24 mouse cellular contexts compared by ENCODE assay signal in genomic region chr3:148246786-148247185, GRCm38 (mm10).
DNase-seq lines count a peak whose midpoint lies in the region; ATAC-seq and TF ChIP-seq lines count a peak whose summit lies in the region.
"Had no signal": no experiment of that assay in that cellular context is flagged by ENCODE, and none has a peak within 500 bp of the region (broad histone marks: within the 10 kb centered on the region; RNA-seq: fewer than 3 reads in every experiment).

No protein-coding gene starts in this region.

- intact Hi-C loops in heart, postnatal 25 days (cut with DNase I) = no loop called here

- no peak overlapping the region for H3K4me3 ChIP-seq in kidney, postnatal 0 days (replicated peaks; ENCODE audit: low read depth, low read length)
- no peak overlapping the region for H3K4me3 ChIP-seq in liver, postnatal 0 days (ENCODE audit: low read depth, low read length)
- H3K4me3 ChIP-seq: embryonic facial prominence, embryonic 12.5 days; embryonic facial prominence, embryonic 15.5 days; gastrocnemius, adult 2 months; hindbrain, embryonic 15.5 days had no signal

- no peak overlapping the region for H3K4me2 ChIP-seq in kidney, postnatal 0 days (ENCODE audit: low read length)
- no peak overlapping the region for H3K4me2 ChIP-seq in liver, postnatal 0 days (ENCODE audit: low read depth, low read length)
- H3K4me2 ChIP-seq: embryonic facial prominence, embryonic 12.5 days; embryonic facial prominence, embryonic 15.5 days; heart, embryonic 11.5 days; hindbrain, embryonic 15.5 days had no signal

- H3K36me3 ChIP-seq in kidney, postnatal 0 days (ENCODE audit: insufficient read depth, low read length) = no peaks in the 10 kb centered on the region
- no peaks in the 10 kb centered on the region for H3K36me3 ChIP-seq in liver, postnatal 0 days (replicated peaks; ENCODE audit: insufficient read depth, low read length)
- H3K36me3 ChIP-seq: embryonic facial prominence, embryonic 12.5 days; embryonic facial prominence, embryonic 15.5 days; hindbrain, embryonic 15.5 days had no signal

- peak; percentile 28 for DNase-seq in kidney, postnatal 0 days (ENCODE audit: low spot score)
- no peak for DNase-seq in kidney, postnatal 4 days
- peak; percentile 2 for DNase-seq in ZHBTc4 (ENCODE audit: low read depth, low spot score)
- no peak for DNase-seq in cerebellum, adult 8-10 months
- no peak for DNase-seq in cerebellum, adult 9-11 months
- DNase-seq in heart, postnatal 25 days (ENCODE audit: low spot score) = no peak
- DNase-seq in liver, postnatal 0 days = no peak
- DNase-seq: adrenal gland, adult 2 months; adrenal gland, postnatal 14 days; B cell, adult 2 months; cerebellum, adult 11 months; cerebellum, adult 2 months; cerebellum, postnatal 14 days; forebrain, postnatal 0 days; gastrocnemius, adult 2 months; gastrocnemius, postnatal 25 days; heart, postnatal 4 days had no signal

- 0 out of 2 replicates have a peak, but pooled peaks have one; percentile 14 for TF ChIP-seq CTCF in kidney, postnatal 0 days (IDR thresholded peaks at IDR 0.05; ENCODE audit: low read depth)
- no peak for TF ChIP-seq CTCF in liver, postnatal 0 days (IDR thresholded peaks at IDR 0.05; ENCODE audit: low read depth)

- H3K27me3 ChIP-seq in kidney, postnatal 0 days (ENCODE audit: insufficient read depth, low read length) = no peaks in the 10 kb centered on the region
- no peaks in the 10 kb centered on the region for H3K27me3 ChIP-seq in liver, postnatal 0 days (ENCODE audit: insufficient read depth, low read length)
- H3K27me3 ChIP-seq: embryonic facial prominence, embryonic 12.5 days; embryonic facial prominence, embryonic 15.5 days; hindbrain, embryonic 15.5 days had no signal

- no peak for ATAC-seq in kidney, postnatal 0 days (replicated peaks; ENCODE audit: low FRiP score, low read depth)
- peak; percentile 62 for ATAC-seq in megakaryocyte, adult 5-6 weeks (ENCODE audit: poor library complexity, severe bottlenecking)
- ATAC-seq in liver, postnatal 0 days = no peak
- ATAC-seq: forebrain, embryonic 14.5 days; forebrain, postnatal 0 days; intestine, postnatal 0 days had no signal

- no peaks in the 10 kb centered on the region for H3K9me3 ChIP-seq in kidney, postnatal 0 days (replicated peaks; ENCODE audit: low read length)
- no peaks in the 10 kb centered on the region for H3K9me3 ChIP-seq in liver, postnatal 0 days (ENCODE audit: low read length)
- H3K9me3 ChIP-seq: embryonic facial prominence, embryonic 12.5 days; embryonic facial prominence, embryonic 15.5 days; hindbrain, embryonic 15.5 days had no signal

- H3K9ac ChIP-seq in kidney, postnatal 0 days (ENCODE audit: low read depth, low read length) = no peak overlapping the region
- H3K9ac ChIP-seq in liver, postnatal 0 days (replicated peaks) = no peak overlapping the region
- H3K9ac ChIP-seq: embryonic facial prominence, embryonic 12.5 days; embryonic facial prominence, embryonic 15.5 days; forebrain, postnatal 0 days; hindbrain, embryonic 15.5 days had no signal

- no peak for TF ChIP-seq EP300 in liver, postnatal 0 days (IDR thresholded peaks at IDR 0.05; ENCODE audit: low read depth)

- H3K27ac ChIP-seq in kidney, postnatal 0 days = no peak overlapping the region
- H3K27ac ChIP-seq in liver, postnatal 0 days (ENCODE audit: low read depth) = no peak overlapping the region
- H3K27ac ChIP-seq: embryonic facial prominence, embryonic 12.5 days; embryonic facial prominence, embryonic 15.5 days; gastrocnemius, adult 2 months; hindbrain, embryonic 15.5 days had no signal

- H3K4me1 ChIP-seq in kidney, postnatal 0 days (replicated peaks; ENCODE audit: insufficient read depth, low read length) = no peaks in the 10 kb centered on the region
- H3K4me1 ChIP-seq in liver, postnatal 0 days (ENCODE audit: insufficient read depth) = 0 out of 2 replicates have a peak, but pooled peaks cover 4% of the 10 kb centered on the region
- H3K4me1 ChIP-seq: embryonic facial prominence, embryonic 12.5 days; hindbrain, embryonic 15.5 days had no signal

Comparison
In these comparisons a context has a peak if more than half of its experiments do, and no peak if none do; other contexts are left out.
1. DNase-seq: peak in kidney, postnatal 0 days (single experiment) and ZHBTc4 (single experiment); none in kidney, postnatal 4 days (0 of 2), cerebellum, adult 8-10 months (single experiment), cerebellum, adult 9-11 months (single experiment), heart, postnatal 25 days (single experiment) and liver, postnatal 0 days (single experiment).